Mouse (Mus musculus): ENCODE measurements at regions not wholly inside any gene's neighbourhood (a gene's known extent, or its start where the extent isn't known, plus 50 kb on each side); places are given as distances from the start of the nearest gene placed in this dataset.
"Not testable (repeated sequence)": the region's sequence is repeated elsewhere in the genome, so short reads cannot be mapped to it uniquely, and the experiment has no call there.

- no peak for DNase-seq (ENCODE audit: low read depth, low spot score)
These were observed 742.0 kb downstream of the Kcna4 start for GRCm38 (mm10) chr2:108032301-108033013.

GRCm38 (mm10) chr2:108033328-108034182 lies 743.1 kb downstream of the Kcna4 start:
- no peak for DNase-seq (ENCODE audit: low read depth, low spot score)

- no peak for DNase-seq (ENCODE audit: low read depth, low spot score)
These were observed 744.4 kb downstream of the Kcna4 start for GRCm38 (mm10) chr2:108034882-108035281.

- no peak for DNase-seq (ENCODE audit: low read depth, low spot score)
These were observed 751.6 kb downstream of the Kcna4 start for GRCm38 (mm10) chr2:108042086-108042485.

GRCm38 (mm10) chr2:108044885-108045284 lies 754.4 kb downstream of the Kcna4 start:
- no peak for DNase-seq (ENCODE audit: low read depth, low spot score)

GRCm38 (mm10) chr2:108045997-108046396 lies 755.6 kb downstream of the Kcna4 start:
- no peak for DNase-seq (ENCODE audit: low read depth, low spot score)

- not testable (repeated sequence) for DNase-seq (ENCODE audit: low read depth, low spot score)
These were observed 772.3 kb downstream of the Kcna4 start for GRCm38 (mm10) chr2:108062751-108063150.

- DNase-seq (ENCODE audit: low read depth, low spot score), result no peak
These were observed 793.5 kb downstream of the Kcna4 start for GRCm38 (mm10) chr2:108083911-108084310.

GRCm38 (mm10) chr2:108090266-108090665 lies 799.8 kb downstream of the Kcna4 start:
- no peak for DNase-seq (ENCODE audit: low read depth, low spot score)

GRCm38 (mm10) chr2:108097026-108097425 lies 806.6 kb downstream of the Kcna4 start:
- no peak for DNase-seq (ENCODE audit: low read depth, low spot score)

GRCm38 (mm10) chr2:108110140-108110539 lies 819.7 kb downstream of the Kcna4 start:
- DNase-seq (ENCODE audit: low read depth, low spot score), result no peak

GRCm38 (mm10) chr2:108145694-108146093 lies 855.3 kb downstream of the Kcna4 start:
- no peak for DNase-seq (ENCODE audit: low read depth, low spot score)

- no peak for DNase-seq (ENCODE audit: low read depth, low spot score)
These were observed 857.8 kb downstream of the Kcna4 start for GRCm38 (mm10) chr2:108148221-108148620.

- no peak for DNase-seq (ENCODE audit: low read depth, low spot score)
These were observed 865.8 kb downstream of the Kcna4 start for GRCm38 (mm10) chr2:108156189-108156588.

GRCm38 (mm10) chr2:108157731-108158130 lies 867.3 kb downstream of the Kcna4 start:
- DNase-seq (ENCODE audit: low read depth, low spot score), result no peak

GRCm38 (mm10) chr2:108158311-108158710 lies 867.9 kb downstream of the Kcna4 start:
- no peak for DNase-seq (ENCODE audit: low read depth, low spot score)

- DNase-seq (ENCODE audit: low read depth, low spot score), result no peak
These were observed 870.4 kb downstream of the Kcna4 start for GRCm38 (mm10) chr2:108160865-108161264.

GRCm38 (mm10) chr2:108165085-108165484 lies 874.6 kb downstream of the Kcna4 start:
- DNase-seq (ENCODE audit: low read depth, low spot score), result no peak
